Mouse (Mus musculus) stomach, postnatal 0 days (tissue): ENCODE data around the gene Bud13. TPM values are rescaled to one million over a fixed set of nuclear protein-coding genes. Genes with fewer than 3 reads are reported as not detected.

Experiments used
- ATAC-seq: fragments of 200-750 bp; cut with Nextera tagmentation; 2 replicates; pipeline ENCODE4 v1.8.0; 2017; ENCODE audit not compliant: low FRiP score, low TSS enrichment
- DNase-seq: peaks from one replicate; pipeline ENCODE4 v3.0.0-alpha.2; 2016; ENCODE audit warnings: low spot score
- H3K27ac ChIP-seq: fragments of 300-500 bp; sonication (generic); replicated peaks from 2 replicates; pipeline ENCODE4 v1.5.1; 2014; ENCODE audit warnings: mild to moderate bottlenecking, control low read depth
- H3K27me3 ChIP-seq: fragments of 300-500 bp; sonication (generic); 2 replicates; pipeline ENCODE4 v1.6.1; 2014; ENCODE audit warnings: low read length; ENCODE audit not compliant: control insufficient read depth, insufficient read depth
- H3K36me3 ChIP-seq: fragments of 300-500 bp; sonication (generic); 2 replicates; pipeline ENCODE4 v1.6.1; 2014; ENCODE audit warnings: low read length, mixed read lengths; ENCODE audit not compliant: control insufficient read depth, insufficient read depth
- H3K4me1 ChIP-seq: fragments of 300-500 bp; sonication (generic); replicated peaks from 2 replicates; pipeline ENCODE4 v1.6.1; 2014; ENCODE audit warnings: antibody characterized with exemption; ENCODE audit not compliant: control insufficient read depth, insufficient read depth
- H3K4me2 ChIP-seq: fragments of 300-500 bp; sonication (generic); replicated peaks from 2 replicates; pipeline ENCODE4 v1.6.1; 2014; ENCODE audit warnings: low read depth, mild to moderate bottlenecking, control low read depth, moderate library complexity
- H3K4me3 ChIP-seq: fragments of 300-500 bp; sonication (generic); 2 replicates; pipeline ENCODE4 v1.5.1; 2014; ENCODE audit warnings: low read depth, low read length, control low read depth
- H3K9ac ChIP-seq: fragments of 300-500 bp; sonication (generic); 2 replicates; pipeline ENCODE4 v1.6.1; 2014; ENCODE audit warnings: mild to moderate bottlenecking, low read length, control low read depth, mixed read lengths
- H3K9me3 ChIP-seq: fragments of 300-500 bp; sonication (generic); 2 replicates; pipeline ENCODE4 v1.6.1; 2016; ENCODE audit warnings: low read length; ENCODE audit not compliant: control insufficient read depth
- CTCF ChIP-seq: IDR thresholded peaks from 2 replicates; pipeline ENCODE4 v1.5.1; 2016; ENCODE audit warnings: antibody characterized with exemption, low read depth, mild to moderate bottlenecking, moderate library complexity
- EP300 ChIP-seq: optimal IDR thresholded peaks from 2 replicates; pipeline ENCODE3; 2016; ENCODE audit warnings: antibody characterized with exemption
- WGBS: fragments of 180-500 bp; shearing (Covaris S2); extraction: QIAGEN DNeasy Blood & Tissue Kit; methylation state at CpG from one replicate; pipeline ENCODE4 v1.1.7; 2014; 5-methylcytosine and 5-hydroxymethylcytosine counted together
- polyA plus RNA-seq: library from polyadenylated mRNA; unstranded; fragments of >200 nt; fragmentation: Nextera tagmentation; extraction: Ambion mirVana; gene quantifications from 2 replicates; pipeline ENCODE4 v1.2.1, GENCODE M21; 2015

Gene Bud13
- polyA plus RNA-seq: 7.6 and 8.8 TPM in 2 replicates

- peaks cover 18% of the 10 kb centered on the region for H3K36me3 ChIP-seq
- WGBS: under 1% methylated on average over 55 of the region's 55 CpGs
- peak within 1 kb of the TSS; percentile 91 for H3K9ac ChIP-seq
- H3K27me3 ChIP-seq: no peaks in the 10 kb centered on the region
- peak within 1 kb of the TSS; percentile 96 for H3K4me3 ChIP-seq
- ATAC-seq (peak; percentile 92), DNase-seq (peak; percentile 93)
- no peaks in the 10 kb centered on the region for H3K9me3 ChIP-seq
- TF ChIP-seq EP300 (no peak), CTCF (peak; percentile 77)
- peak within 1 kb of the TSS; percentile 82 for H3K27ac ChIP-seq
- peaks cover 3% of the 10 kb centered on the region; the same call in 1 of the 2 replicates for H3K4me1 ChIP-seq
- peak within 1 kb of the TSS; percentile 68 for H3K4me2 ChIP-seq
These were observed at the start of gene Bud13 for GRCm38 (mm10) chr9:46282631-46283436. TSS of gene Bud13 (plus strand) at chr9:46283008.

- no peak for ATAC-seq
- no peak for DNase-seq
- no peak overlapping the region for H3K4me2 ChIP-seq
- TF ChIP-seq CTCF (no peak), EP300 (no peak)
- H3K27ac ChIP-seq: no peak overlapping the region
- no peaks in the 10 kb centered on the region for H3K9me3 ChIP-seq
- 83% methylated on average over 6 of the region's 6 CpGs for WGBS
- H3K9ac ChIP-seq: no peak overlapping the region
- H3K4me1 ChIP-seq: no peaks in the 10 kb centered on the region
- H3K4me3 ChIP-seq: no peak overlapping the region
- H3K27me3 ChIP-seq: no peaks in the 10 kb centered on the region
- H3K36me3 ChIP-seq: no peaks in the 10 kb centered on the region
These were observed 47.6 kb upstream of the Bud13 start for GRCm38 (mm10) chr9:46235196-46235595.

GRCm38 (mm10) chr9:46235596-46235648 is 47.4 kb upstream of the Bud13 start, which contains the start of gene Apoc3:
TSS of gene Apoc3 (minus strand) at chr9:46235636.
- no peaks in the 10 kb centered on the region for H3K27me3 ChIP-seq
- DNase-seq (no peak), ATAC-seq (no peak)
- H3K4me2 ChIP-seq: no peak within 1 kb of the TSS
- H3K9me3 ChIP-seq: no peaks in the 10 kb centered on the region
- H3K36me3 ChIP-seq: no peaks in the 10 kb centered on the region
- TF ChIP-seq EP300 (no peak), CTCF (no peak)
- H3K4me3 ChIP-seq: no peak within 1 kb of the TSS
- H3K9ac ChIP-seq: no peak within 1 kb of the TSS
- no peak within 1 kb of the TSS for H3K27ac ChIP-seq
- no peaks in the 10 kb centered on the region for H3K4me1 ChIP-seq

- Histone ChIP-seq H3K27me3 (no peaks in the 10 kb centered on the region), H3K4me1 (no peaks in the 10 kb centered on the region; the same call in 1 of the 2 replicates), H3K9me3 (no peaks in the 10 kb centered on the region), H3K9ac (no peak overlapping the region), H3K27ac (no peak overlapping the region), H3K4me3 (no peak overlapping the region), H3K36me3 (no peaks in the 10 kb centered on the region), H3K4me2 (no peak overlapping the region)
- no peak for DNase-seq
- TF ChIP-seq CTCF (no peak), EP300 (no peak)
- 52% methylated on average over 4 of the region's 4 CpGs for WGBS
- no peak for ATAC-seq
These were observed 47.2 kb upstream of the Bud13 start for GRCm38 (mm10) chr9:46235649-46236048.

GRCm38 (mm10) chr9:46238850-46239249 is 44.0 kb upstream of the Bud13 start:
- 81% methylated on average over 7 of the region's 7 CpGs for WGBS
- Histone ChIP-seq H3K4me2 (no peak overlapping the region), H3K9me3 (no peaks in the 10 kb centered on the region), H3K9ac (no peak overlapping the region), H3K27ac (no peak overlapping the region), H3K27me3 (no peaks in the 10 kb centered on the region), H3K4me1 (no peaks in the 10 kb centered on the region; the same call in 1 of the 2 replicates), H3K4me3 (no peak overlapping the region), H3K36me3 (no peaks in the 10 kb centered on the region)
- no peak for DNase-seq
- TF ChIP-seq EP300 (no peak), CTCF (no peak)
- no peak for ATAC-seq

GRCm38 (mm10) chr9:46240526-46241153 is 42.2 kb upstream of the Bud13 start, which contains the start of gene Apoa4:
TSS of gene Apoa4 (plus strand) at chr9:46240696.
- Histone ChIP-seq H3K36me3 (no peaks in the 10 kb centered on the region), H3K4me3 (no peak within 1 kb of the TSS), H3K4me2 (no peak within 1 kb of the TSS), H3K4me1 (no peaks in the 10 kb centered on the region; the same call in 1 of the 2 replicates), H3K9ac (no peak within 1 kb of the TSS), H3K9me3 (no peaks in the 10 kb centered on the region), H3K27me3 (no peaks in the 10 kb centered on the region), H3K27ac (no peak within 1 kb of the TSS)
- ATAC-seq (no peak), DNase-seq (no peak)
- 67% methylated on average over 7 of the region's 7 CpGs for WGBS
- no peak for TF ChIP-seq EP300
- no peak for TF ChIP-seq CTCF
